Mouse (Mus musculus) megakaryocyte, adult 5-6 weeks (primary cell): Measurements from ENCODE around the gene Pnpla1. TPM values are rescaled to one million over a fixed set of nuclear protein-coding genes. Genes with fewer than 3 reads are reported as not detected.
A peak's percentile ranks its signal among the peaks of the same experiment; 100 is the strongest.

Experiments
- ATAC-seq: 2 replicates; pipeline ENCODE4 v1.8.0; 2016; ENCODE audit warnings: mild to moderate bottlenecking, inconsistent platforms; ENCODE audit not compliant: poor library complexity, severe bottlenecking
- total RNA-seq, 2 experiments: library from RNA; stranded (forward) in 1 of 2; stranded (reverse) in 1 of 2; fragments of 153-499, 151-499 nt in 1 of 2; fragments of 221-1000, 200-1000 nt in 1 of 2; gene quantifications; 2 replicates each; pipeline versions ENCODE4 v1.2.3 to v1.2.4; 2015 to 2017

The Pnpla1 gene
- total RNA-seq, 2 experiments from 2014 or later, result 0.58 to 0.92 TPM

- peak; percentile 87 for ATAC-seq
These were observed 24.1 kb downstream of the Pnpla1 start for GRCm38 (mm10) chr17:28882316-28882715.

- ATAC-seq, result no peak
These were observed 24.6 kb downstream of the Pnpla1 start for GRCm38 (mm10) chr17:28882810-28883209.

- no peak for ATAC-seq
These were observed 25.8 kb downstream of the Pnpla1 start for GRCm38 (mm10) chr17:28883941-28884516.

- ATAC-seq, result no peak
These were observed 27.0 kb downstream of the Pnpla1 start for GRCm38 (mm10) chr17:28885231-28885630.

- no peak for ATAC-seq
These were observed 28.1 kb downstream of the Pnpla1 start for GRCm38 (mm10) chr17:28886266-28886665.

GRCm38 (mm10) chr17:28894050-28894767 is 36.0 kb downstream of the Pnpla1 start:
- ATAC-seq, result peak; percentile 76

- no peak for ATAC-seq
These were observed 37.1 kb downstream of the Pnpla1 start for GRCm38 (mm10) chr17:28895217-28895875.

- no peak for ATAC-seq
These were observed 38.0 kb downstream of the Pnpla1 start for GRCm38 (mm10) chr17:28896095-28896780.

GRCm38 (mm10) chr17:28897817-28898216 is 39.6 kb downstream of the Pnpla1 start:
- ATAC-seq, result no peak

- ATAC-seq, result no peak
These were observed 40.0 kb downstream of the Pnpla1 start for GRCm38 (mm10) chr17:28898249-28898648.

GRCm38 (mm10) chr17:28899427-28899826 is 41.2 kb downstream of the Pnpla1 start:
- no peak for ATAC-seq

GRCm38 (mm10) chr17:28901559-28901958 is 43.3 kb downstream of the Pnpla1 start:
- ATAC-seq, result no peak

- peak; percentile 55 for ATAC-seq
These were observed 46.5 kb downstream of the Pnpla1 start for GRCm38 (mm10) chr17:28904546-28905376.

- no peak for ATAC-seq
These were observed 47.2 kb downstream of the Pnpla1 start for GRCm38 (mm10) chr17:28905377-28905916.

- no peak for ATAC-seq
These were observed 49.7 kb downstream of the Pnpla1 start for GRCm38 (mm10) chr17:28907959-28908358.

- ATAC-seq, result peak; percentile 66
These were observed 51.2 kb downstream of the Pnpla1 start for GRCm38 (mm10) chr17:28909252-28909941.

- no peak for ATAC-seq
These were observed 51.9 kb downstream of the Pnpla1 start for GRCm38 (mm10) chr17:28910139-28910538.

- ATAC-seq, result no peak
These were observed 55.0 kb downstream of the Pnpla1 start for GRCm38 (mm10) chr17:28913200-28913599.

GRCm38 (mm10) chr17:28913940-28914339 is 55.7 kb downstream of the Pnpla1 start:
- no peak for ATAC-seq
